Mouse (Mus musculus): Measurements from ENCODE around the gene Coro2a.

GRCm38 (mm10) chr4:46498976-46499375 lies 103.0 kb downstream of the Coro2a start:
- no peak for TF ChIP-seq CTCF (IDR thresholded peaks at IDR 0.05; ENCODE audit: borderline replicate concordance, control insufficient read depth, extremely low read depth, insufficient read depth, low read length, poor library complexity)
- no peak for TF ChIP-seq POLR2A (IDR thresholded peaks at IDR 0.05; ENCODE audit: control insufficient read depth, extremely low read depth, insufficient read depth, low read length, poor library complexity)
